In genomic region chr13:32179906-32180305, GRCm38 (mm10) we compare ENCODE assay signal across 7 mouse cellular contexts.
DNase-seq lines count a peak whose midpoint lies in the region; ATAC-seq and TF ChIP-seq lines count a peak whose summit lies in the region.

No protein-coding gene starts in this region.

- H3K4me1 ChIP-seq in hindbrain, embryonic 10.5 days (replicated peaks) = peaks cover 12% of the 10 kb centered on the region; the same call in 1 of the 2 replicates

- intact Hi-C loops in left cerebral cortex, adult 2 months (cut with DNase I) = no loop called here

- no peaks in the 10 kb centered on the region for H3K36me3 ChIP-seq in hindbrain, embryonic 10.5 days

- peak; percentile 51 for DNase-seq in fibroblast of lung, adult 2 months (ENCODE audit: low read depth)
- peak; percentile 48 for DNase-seq in hindbrain, embryonic 10.5 days (ENCODE audit: low spot score)
- peak; percentile 5 for DNase-seq in lung, postnatal 36 days
- DNase-seq in thymus, postnatal 10 days (ENCODE audit: low spot score in 2 of 2) = peak; percentile 22 to 48
- no peak for DNase-seq in cerebellum, adult 9-10 months
- no peak for DNase-seq in left cerebral cortex, adult 2 months (ENCODE audit: extremely low spot score in 1 of 2, low spot score in 2 of 2)

- peak; percentile 95 for ATAC-seq in common myeloid progenitor, adult 5-6 weeks (replicated peaks; ENCODE audit: low read depth, poor library complexity, severe bottlenecking)

- WGBS in hindbrain, embryonic 10.5 days = 27% methylated on average over 3 of the region's 3 CpGs

- no peak overlapping the region for H3K4me3 ChIP-seq in hindbrain, embryonic 10.5 days
- no peak overlapping the region for H3K4me3 ChIP-seq in left cerebral cortex, adult 2 months

- H3K9me3 ChIP-seq in hindbrain, embryonic 10.5 days = 0 out of 2 replicates have a peak, but pooled peaks cover 4% of the 10 kb centered on the region

- H3K27me3 ChIP-seq in hindbrain, embryonic 10.5 days (ENCODE audit: insufficient read depth, poor library complexity, severe bottlenecking) = no peaks in the 10 kb centered on the region

- H3K27ac ChIP-seq in hindbrain, embryonic 10.5 days = peak overlapping the region; percentile 66
- no peak overlapping the region for H3K27ac ChIP-seq in left cerebral cortex, adult 2 months

- no peak for TF ChIP-seq CTCF in left cerebral cortex, adult 2 months (IDR thresholded peaks at IDR 0.05)

Comparison
In these comparisons a context has a peak if more than half of its experiments do, and no peak if none do; other contexts are left out.
1. DNase-seq: peak in fibroblast of lung, adult 2 months (single experiment), hindbrain, embryonic 10.5 days (single experiment), lung, postnatal 36 days (single experiment) and thymus, postnatal 10 days (2 of 2); none in cerebellum, adult 9-10 months (single experiment) and left cerebral cortex, adult 2 months (0 of 2).